Mouse (Mus musculus): ENCODE data around the gene Slc6a3.

Slc6a3 gene

DNA sequence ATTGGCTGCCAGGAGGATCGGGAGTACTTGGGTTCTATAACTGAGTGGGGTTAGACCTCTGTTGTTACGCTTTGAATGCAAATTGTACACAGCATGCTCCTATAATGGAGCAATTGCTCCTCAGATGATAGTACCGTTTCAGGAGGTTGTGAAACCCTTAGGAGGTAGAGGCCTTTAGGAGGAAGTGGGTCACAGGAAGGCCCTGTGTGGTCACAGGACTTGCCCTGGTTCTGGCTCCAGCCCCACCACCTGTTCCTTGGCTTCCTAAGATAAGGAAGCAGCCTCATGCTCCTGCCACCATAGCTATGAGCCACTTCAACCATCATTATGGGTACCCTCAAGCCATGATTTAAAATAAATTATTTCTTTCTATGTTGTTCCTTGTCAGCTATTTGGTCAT is 54.9 kb downstream of the Slc6a3 start:
- DNase-seq (ENCODE audit: extremely low spot score): no peak

DNA sequence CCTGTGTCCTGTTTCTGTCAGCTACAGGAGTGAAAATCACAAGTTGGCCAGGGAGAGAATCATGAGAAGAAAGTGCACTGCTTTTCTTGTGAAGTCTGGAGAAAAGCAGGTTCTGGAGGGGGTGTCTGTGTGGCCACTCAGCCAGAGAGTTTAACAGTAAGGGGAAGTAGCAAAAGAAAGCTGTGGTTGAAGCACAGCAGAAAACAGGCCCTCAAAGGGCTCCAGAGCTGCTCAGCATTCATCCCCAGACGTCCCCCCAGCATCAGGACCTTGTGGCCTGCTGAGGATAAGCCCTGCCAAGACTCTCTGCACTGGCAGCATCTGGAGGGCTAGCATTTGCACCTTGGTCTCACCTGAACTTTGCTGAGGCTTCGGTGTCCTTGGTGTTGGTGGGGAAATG is 56.0 kb downstream of the Slc6a3 start:
- no peak for DNase-seq (ENCODE audit: extremely low spot score)

DNA sequence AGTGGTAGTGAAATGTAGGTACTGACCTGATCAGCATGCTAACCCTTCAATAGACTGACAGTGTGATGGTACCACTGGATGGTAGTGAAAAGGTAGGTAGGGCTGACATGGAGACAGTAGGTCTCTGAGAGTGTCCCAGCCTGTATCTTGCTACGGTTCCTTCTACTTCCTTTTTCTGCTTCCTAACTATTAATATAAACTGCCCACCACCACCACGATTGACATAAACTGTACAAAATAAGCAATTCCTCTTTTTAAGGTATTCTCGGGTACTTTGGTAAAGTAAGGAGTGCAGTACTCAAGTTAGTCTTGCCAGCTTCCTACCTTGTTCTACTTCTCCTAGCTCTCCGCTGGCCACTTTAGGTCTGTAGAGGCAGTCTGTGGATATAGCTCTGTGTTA is 59.7 kb downstream of the Slc6a3 start:
- DNase-seq (ENCODE audit: extremely low spot score): no peak

DNA sequence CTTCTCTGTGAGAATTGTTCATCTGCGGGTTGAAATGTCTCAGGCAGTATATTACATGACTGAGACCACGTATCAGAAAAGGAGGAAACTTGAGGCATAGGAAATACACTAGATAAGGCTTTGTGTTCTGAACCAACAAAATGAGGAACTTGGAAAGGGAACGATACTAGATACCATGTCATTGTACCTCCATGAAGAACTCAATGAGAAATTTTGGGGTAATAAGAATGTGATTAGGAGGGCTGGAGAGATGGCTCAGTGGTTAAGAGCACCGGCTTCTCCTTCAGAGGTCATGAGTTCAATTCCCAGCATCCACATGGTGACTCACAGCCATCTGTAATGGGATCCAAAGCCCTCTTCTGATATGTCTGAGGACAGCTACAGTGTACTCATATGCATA is 63.7 kb downstream of the Slc6a3 start:
- DNase-seq (ENCODE audit: extremely low spot score): no peak

DNA sequence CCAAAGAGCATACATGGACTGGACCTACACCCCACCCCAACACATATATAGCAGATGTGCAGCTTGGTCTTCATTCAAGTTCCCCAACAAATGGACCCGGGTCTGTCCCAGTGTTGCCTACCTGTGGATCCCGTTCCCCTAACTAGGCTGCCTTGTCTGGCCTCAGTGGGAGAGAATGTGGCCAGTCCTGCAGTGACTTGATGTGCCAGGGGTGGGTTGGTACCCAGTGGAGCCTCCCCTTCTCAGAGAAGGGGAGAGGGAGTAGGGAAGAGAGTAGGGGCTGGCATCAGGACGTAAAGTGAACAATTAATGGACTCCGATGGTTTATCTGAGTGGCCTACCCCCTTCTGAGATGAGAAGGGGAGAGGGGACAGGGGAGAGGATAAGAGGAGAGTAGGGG is 66.5 kb downstream of the Slc6a3 start:
- no peak for DNase-seq (ENCODE audit: extremely low spot score)

DNA sequence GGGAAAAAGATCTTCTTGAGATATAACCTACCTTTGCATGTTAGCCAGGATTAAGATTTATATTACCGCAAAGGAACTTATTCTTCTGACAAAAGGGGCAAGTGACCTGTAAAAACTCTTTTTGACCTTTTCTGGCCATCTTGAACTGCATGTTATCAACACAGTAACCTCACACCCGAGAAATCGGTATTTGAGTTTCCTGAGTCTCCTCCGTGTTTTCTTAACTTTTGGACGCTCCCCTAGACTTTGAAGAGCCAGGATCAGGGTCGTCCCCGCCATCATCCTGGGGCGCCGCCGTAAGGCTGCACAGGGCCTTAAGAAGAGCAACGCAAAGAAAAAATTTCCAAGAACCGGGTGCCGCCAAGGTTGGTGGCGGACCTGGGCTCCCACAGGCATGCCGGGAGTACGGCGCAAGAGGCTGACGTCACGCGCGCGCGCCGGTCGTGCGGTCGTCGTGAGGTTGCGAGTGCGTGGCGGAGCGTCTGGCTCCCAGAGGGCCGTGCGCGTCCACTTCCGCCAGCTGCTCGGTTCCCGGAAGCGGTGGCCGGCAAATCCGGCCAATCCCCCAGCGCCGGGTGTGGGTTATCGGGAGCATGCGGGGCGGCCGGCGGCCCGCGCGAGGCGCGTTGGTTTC is 67.1 kb downstream of the Slc6a3 start, which contains the start of gene Clptm1l:
Gene Clptm1l, plus strand, starts transcription at position 485 of the 634 bp plus-strand sequence.
- DNase-seq (ENCODE audit: extremely low spot score): peak; percentile 94

DNA sequence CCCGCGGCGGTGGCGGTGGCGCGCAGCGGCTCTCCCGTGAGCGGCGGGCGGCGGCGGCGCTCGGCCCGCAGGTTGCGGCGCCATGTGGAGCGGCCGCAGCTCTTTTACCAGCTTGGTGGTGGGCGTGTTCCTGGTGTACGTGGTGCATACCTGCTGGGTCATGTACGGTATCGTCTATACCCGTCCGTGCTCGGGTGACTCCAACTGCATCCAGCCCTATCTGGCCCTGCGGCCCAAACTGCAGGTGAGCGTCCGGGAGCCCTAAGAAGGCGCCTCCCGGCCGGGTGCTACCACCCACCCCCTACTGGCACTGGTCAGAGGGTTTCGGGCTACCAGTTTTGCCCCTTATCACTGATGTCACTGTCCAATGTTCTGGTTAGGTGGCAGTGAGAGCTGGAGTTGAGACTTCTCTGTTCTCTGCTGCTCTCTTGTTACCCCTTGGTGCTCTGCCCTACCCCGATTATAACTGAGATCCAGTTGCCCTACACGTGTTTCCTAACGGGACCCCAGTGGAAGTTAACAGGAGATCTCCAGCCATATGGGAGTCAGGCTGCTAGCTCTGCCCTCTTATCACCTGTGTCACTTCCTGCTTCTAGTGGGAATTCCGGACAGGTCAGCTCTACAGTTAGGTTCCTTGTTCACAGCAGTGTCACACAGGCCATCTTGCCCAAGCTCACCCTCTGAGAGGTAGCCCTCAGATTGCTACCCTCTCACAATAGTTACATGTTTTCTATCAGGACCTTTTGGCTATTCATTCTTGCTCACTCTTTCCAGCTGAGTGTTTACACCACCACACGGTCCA is 67.8 kb downstream of the Slc6a3 start:
- DNase-seq (ENCODE audit: extremely low spot score): peak; percentile 22

DNA sequence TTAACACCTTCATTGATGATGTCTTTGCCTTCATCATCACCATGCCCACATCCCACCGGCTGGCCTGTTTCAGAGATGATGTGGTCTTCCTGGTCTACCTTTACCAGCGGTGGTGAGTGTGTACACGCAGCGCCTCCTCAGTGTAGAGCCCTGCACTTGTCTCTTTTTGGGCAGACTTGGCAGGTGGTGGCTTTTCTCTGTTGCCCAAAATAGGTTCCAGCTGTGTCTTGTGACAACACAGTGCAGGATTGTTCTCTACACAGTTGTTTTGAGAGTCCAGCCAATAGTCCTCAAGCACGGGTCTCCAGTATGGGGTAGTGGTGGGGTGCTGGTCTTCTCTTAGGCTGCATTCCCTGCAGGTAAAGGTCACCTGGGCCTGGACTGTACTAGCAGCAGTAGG is 81.9 kb downstream of the Slc6a3 start:
- no peak for DNase-seq (ENCODE audit: extremely low spot score)

DNA sequence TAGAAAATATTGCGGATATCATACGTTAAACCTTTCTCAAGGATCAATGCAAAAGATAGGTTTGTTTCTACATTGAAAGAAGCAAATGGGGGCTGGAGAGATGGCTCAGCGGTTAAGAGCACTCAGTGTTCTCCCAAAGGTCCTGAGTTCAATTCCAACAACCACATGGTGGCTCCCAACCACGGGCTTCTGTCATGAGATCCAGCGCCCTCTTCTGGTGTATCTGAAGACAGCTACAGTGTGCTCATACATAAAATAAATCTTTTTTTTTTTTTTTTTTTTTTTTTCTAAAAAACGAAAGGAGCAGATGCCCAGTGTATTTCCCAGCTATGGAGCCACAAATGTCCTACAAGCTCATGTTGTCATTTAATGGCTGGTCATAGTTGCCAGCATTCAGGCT is 84.1 kb downstream of the Slc6a3 start:
- no peak for DNase-seq (ENCODE audit: extremely low spot score)

DNA sequence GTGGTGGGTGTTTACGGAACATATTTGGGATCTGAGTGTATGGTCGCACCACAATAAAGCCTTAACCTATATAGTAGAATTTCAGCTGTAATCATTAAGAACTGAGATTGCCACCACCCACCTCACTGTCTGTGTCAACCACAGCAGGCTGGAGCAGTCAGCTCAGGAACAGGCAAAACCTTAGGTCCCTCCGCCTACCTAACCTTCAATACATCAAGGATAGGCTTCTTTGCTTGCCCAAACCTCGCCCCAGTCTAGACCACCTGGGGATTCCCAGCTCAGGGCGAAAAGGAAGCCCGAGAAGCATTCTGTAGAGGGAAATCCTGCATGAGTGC is 89.8 kb downstream of the Slc6a3 start:
- no peak for DNase-seq (ENCODE audit: extremely low spot score)

DNA sequence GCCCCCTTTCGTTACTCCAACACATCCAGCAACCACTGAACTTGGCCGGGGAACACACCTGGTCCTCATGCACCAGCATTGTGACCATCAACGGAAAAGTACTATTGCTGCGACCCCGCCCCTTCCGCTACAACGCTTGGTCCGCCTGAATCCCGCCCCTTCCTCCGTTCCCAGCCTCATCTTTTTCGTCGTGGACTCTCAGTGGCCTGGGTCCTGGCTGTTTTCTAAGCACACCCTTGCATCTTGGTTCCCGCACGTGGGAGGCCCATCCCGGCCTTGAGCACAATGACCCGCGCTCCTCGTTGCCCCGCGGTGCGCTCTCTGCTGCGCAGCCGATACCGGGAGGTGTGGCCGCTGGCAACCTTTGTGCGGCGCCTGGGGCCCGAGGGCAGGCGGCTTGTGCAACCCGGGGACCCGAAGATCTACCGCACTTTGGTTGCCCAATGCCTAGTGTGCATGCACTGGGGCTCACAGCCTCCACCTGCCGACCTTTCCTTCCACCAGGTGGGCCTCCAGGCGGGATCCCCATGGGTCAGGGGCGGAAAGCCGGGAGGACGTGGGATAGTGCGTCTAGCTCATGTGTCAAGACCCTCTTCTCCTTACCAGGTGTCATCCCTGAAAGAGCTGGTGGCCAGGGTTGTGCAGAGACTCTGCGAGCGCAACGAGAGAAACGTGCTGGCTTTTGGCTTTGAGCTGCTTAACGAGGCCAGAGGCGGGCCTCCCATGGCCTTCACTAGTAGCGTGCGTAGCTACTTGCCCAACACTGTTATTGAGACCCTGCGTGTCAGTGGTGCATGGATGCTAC is 90.4 kb downstream of the Slc6a3 start, which contains the start of gene Tert:
Gene Tert, plus strand, starts transcription at position 167 of the 805 bp plus-strand sequence.
- DNase-seq (ENCODE audit: extremely low spot score): peak; percentile 69
